ENCODE assay signal across 10 mouse cellular contexts in genomic region chr2:35160206-35160605, GRCm38 (mm10). TPM values are rescaled to one million over a fixed set of nuclear protein-coding genes. Genes with fewer than 3 reads are reported as not detected.
DNase-seq lines count a peak whose midpoint lies in the region; ATAC-seq and TF ChIP-seq lines count a peak whose summit lies in the region.
"Had no signal": no experiment of that assay in that cellular context is flagged by ENCODE, and none has a peak within 500 bp of the region (broad histone marks: within the 10 kb centered on the region; RNA-seq: fewer than 3 reads in every experiment).

No protein-coding gene starts in this region.

- H3K9ac ChIP-seq in liver, embryonic 13.5 days: no peak overlapping the region

- no peak overlapping the region for H3K27ac ChIP-seq in liver, embryonic 13.5 days
- no peak overlapping the region for H3K27ac ChIP-seq in layer of hippocampus, adult 2 months

- H3K4me2 ChIP-seq in liver, embryonic 13.5 days: no peak overlapping the region
- H3K4me2 ChIP-seq: heart, embryonic 11.5 days had no signal

- H3K4me1 ChIP-seq in liver, embryonic 13.5 days (replicated peaks): no peaks in the 10 kb centered on the region; the same call in 1 of the 2 replicates

- intact Hi-C loops in heart, postnatal 25 days (cut with DNase I): no loop called here

- no peaks in the 10 kb centered on the region for H3K27me3 ChIP-seq in liver, embryonic 13.5 days

- WGBS in liver, embryonic 13.5 days (ENCODE audit: insufficient replicate concordance): 53% methylated on average over 5 of the region's 5 CpGs

- DNase-seq in CD4-positive, CD25-positive, alpha-beta regulatory T cell, adult 2 months (ENCODE audit: low read depth, low spot score): peak; percentile 35
- peak; percentile 26 for DNase-seq in 3134 (ENCODE audit: extremely low read depth, insufficient read length, low spot score)
- DNase-seq in c-Kit-positive CD71-negative TER-119-negative erythroid progenitor cells, embryonic 14.5 days (ENCODE audit: low read depth): peak; percentile 19
- DNase-seq in liver, embryonic 13.5 days: peak; percentile 13
- DNase-seq in layer of hippocampus, adult 2 months (ENCODE audit: low spot score in 2 of 2): no peak
- DNase-seq in heart, postnatal 25 days (ENCODE audit: low spot score): no peak
- no peak for DNase-seq in right cerebral cortex, postnatal 25 days
- DNase-seq: right cerebral cortex, postnatal 4 days had no signal

- no peaks in the 10 kb centered on the region for H3K9me3 ChIP-seq in liver, embryonic 13.5 days (replicated peaks)

- peaks cover 72% of the 10 kb centered on the region for H3K36me3 ChIP-seq in liver, embryonic 13.5 days

- ATAC-seq in CD4-positive, CD25-positive, alpha-beta regulatory T cell, adult 4 months: no peak
- no peak for ATAC-seq in liver, embryonic 13.5 days (ENCODE audit: low read depth)

- TF ChIP-seq CTCF in layer of hippocampus, adult 2 months (conservative IDR thresholded peaks at IDR 0.05): no peak

- H3K4me3 ChIP-seq in liver, embryonic 13.5 days (replicated peaks): no peak overlapping the region
- no peak overlapping the region for H3K4me3 ChIP-seq in layer of hippocampus, adult 2 months

RNA-seq across cellular contexts. Expression of gene Rab14, which starts 40.7 kb away (rescaled TPM):
- 100 to 1,000 TPM in 1 of 2 experiments, 10 to 100 TPM in 1; 86.1 to 124 TPM for polyA plus RNA-seq in CD4-positive, CD25-positive, alpha-beta regulatory T cell, adult 4 months (2017; shearing (Covaris generic))
- polyA plus RNA-seq in liver, embryonic 13.5 days (2015; fragmentation: Nextera tagmentation; extraction: Ambion mirVana): 148 and 181 TPM in 2 replicates
- 100 to 1,000 TPM; 234 to 238 TPM for total RNA-seq in layer of hippocampus, adult 2 months (2021)
- total RNA-seq in heart, postnatal 25 days (2021): 100 to 1,000 TPM; 117 to 136 TPM

RNA-seq across cellular contexts. Expression of gene Cntrl, which starts 50.9 kb away (rescaled TPM):
- polyA plus RNA-seq in CD4-positive, CD25-positive, alpha-beta regulatory T cell, adult 4 months (2017; shearing (Covaris generic)): 100 to 1,000 TPM; 161 to 175 TPM
- polyA plus RNA-seq in liver, embryonic 13.5 days (2015; fragmentation: Nextera tagmentation; extraction: Ambion mirVana): 9.8 and 10.0 TPM in 2 replicates
- total RNA-seq in layer of hippocampus, adult 2 months (2021): 10 to 100 TPM in 1 of 2 experiments, 1 to 10 TPM in 1; 9.2 to 12.9 TPM
- 1 to 10 TPM; 6.5 to 7.1 TPM for total RNA-seq in heart, postnatal 25 days (2021)

RNA-seq across cellular contexts. Expression of gene AI182371, which starts 58.9 kb away (rescaled TPM):
- polyA plus RNA-seq in CD4-positive, CD25-positive, alpha-beta regulatory T cell, adult 4 months (2017; shearing (Covaris generic)): under 1 TPM; 0.73 to 0.87 TPM
- polyA plus RNA-seq in liver, embryonic 13.5 days (2015; fragmentation: Nextera tagmentation; extraction: Ambion mirVana): 9.9 and 13.4 TPM in 2 replicates
- total RNA-seq in layer of hippocampus, adult 2 months (2021): under 1 TPM; 0.44 to 0.61 TPM
- not detected for total RNA-seq in heart, postnatal 25 days (2021)

Comparison
In these comparisons a context has a peak if more than half of its experiments do, and no peak if none do; other contexts are left out.
1. DNase-seq: peak in CD4-positive, CD25-positive, alpha-beta regulatory T cell, adult 2 months (single experiment), 3134 (single experiment), c-Kit-positive CD71-negative TER-119-negative erythroid progenitor cells, embryonic 14.5 days (single experiment) and liver, embryonic 13.5 days (single experiment); none in layer of hippocampus, adult 2 months (0 of 2), heart, postnatal 25 days (single experiment) and right cerebral cortex, postnatal 25 days (single experiment).